Mouse (Mus musculus): ENCODE data around the gene Mogs.

- no peak for TF ChIP-seq ZNF384 (IDR thresholded peaks at IDR 0.05; ENCODE audit: low read depth, low read length)
- no peak for TF ChIP-seq POLR2A (IDR thresholded peaks at IDR 0.05; ENCODE audit: low read depth, low read length)
- TF ChIP-seq CTCF (conservative IDR thresholded peaks at IDR 0.05 in 1 of 2, IDR thresholded peaks at IDR 0.05 in 1 of 2; ENCODE audit: low read depth in 2 of 2, low read length in 2 of 2), result no peak
- TF ChIP-seq USF1 (IDR thresholded peaks at IDR 0.05; ENCODE audit: low read depth, low read length), result no peak
- no peak for TF ChIP-seq HCFC1 (IDR thresholded peaks at IDR 0.05; ENCODE audit: low read depth, low read length)
- TF ChIP-seq ZC3H11A (IDR thresholded peaks at IDR 0.05; ENCODE audit: low read depth, low read length), result no peak
Observed at GRCm38 (mm10) chr6:83070311-83071219, 44.7 kb upstream of the Mogs start.

Data from CH12.LX (cell line).